Comparison of ENCODE assay signal across 17 mouse cellular contexts in the genomic region with DNA sequence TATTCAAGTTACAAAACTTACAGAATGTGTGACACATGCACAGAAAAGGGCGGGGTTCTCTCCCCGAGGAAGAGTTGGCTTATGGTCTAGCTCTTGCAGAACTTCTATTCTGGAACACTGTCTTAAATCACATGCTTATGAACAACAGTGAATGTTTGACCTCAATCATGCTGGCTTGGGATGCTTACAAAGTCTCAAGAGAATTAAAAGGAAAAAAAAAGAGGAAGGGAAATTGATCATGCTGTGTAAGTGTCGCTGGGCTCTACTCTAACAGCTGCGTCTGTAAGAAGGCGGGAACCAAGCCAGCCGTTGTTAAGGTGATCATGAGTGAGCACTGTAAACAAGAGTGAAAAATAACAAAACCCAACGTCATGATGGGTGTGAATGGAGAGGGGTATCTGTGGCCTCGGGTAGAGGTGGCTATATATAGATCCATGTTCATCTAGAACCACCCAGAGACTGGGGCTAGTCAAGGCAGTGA. TPM values are rescaled to one million over a fixed set of nuclear protein-coding genes. Genes with fewer than 3 reads are reported as not detected.
DNase-seq lines count a peak whose midpoint lies in the region; ATAC-seq and TF ChIP-seq lines count a peak whose summit lies in the region.
"Had no signal": no experiment of that assay in that cellular context is flagged by ENCODE, and none has a peak within 500 bp of the region (broad histone marks: within the 10 kb centered on the region; RNA-seq: fewer than 3 reads in every experiment).

No protein-coding gene starts in this region.

- TF ChIP-seq CTCF in C2C12 (IDR thresholded peaks at IDR 0.05; ENCODE audit: control insufficient read depth, insufficient read depth, insufficient read length) = no peak

- peaks cover 35% of the 10 kb centered on the region for H3K36me3 ChIP-seq in heart, embryonic 12.5 days
- peaks cover 15% of the 10 kb centered on the region for H3K36me3 ChIP-seq in C2C12 (ENCODE audit: control insufficient read depth, insufficient read depth)
- H3K36me3 ChIP-seq in midbrain, embryonic 13.5 days = peaks cover 12% of the 10 kb centered on the region
- H3K36me3 ChIP-seq: intestine, embryonic 15.5 days; neural tube, embryonic 15.5 days had no signal

- no peak for ATAC-seq in heart, embryonic 12.5 days (ENCODE audit: insufficient number of reproducible peaks, low FRiP score)
- ATAC-seq in activated CD4-positive, CD25-positive, alpha-beta regulatory T cell, adult 4 months = peak; percentile 57
- peak; percentile 50; the same call in 1 of the 2 replicates for ATAC-seq in megakaryocyte-erythroid progenitor cell, adult 5-6 weeks (replicated peaks; ENCODE audit: low FRiP score, low TSS enrichment, poor library complexity, severe bottlenecking)
- ATAC-seq in midbrain, embryonic 13.5 days = no peak

- H3K9ac ChIP-seq in heart, embryonic 12.5 days = no peak overlapping the region
- no peak overlapping the region for H3K9ac ChIP-seq in midbrain, embryonic 13.5 days (replicated peaks)
- H3K9ac ChIP-seq: intestine, embryonic 15.5 days; limb, embryonic 15.5 days; neural tube, embryonic 15.5 days had no signal

- H3K4me3 ChIP-seq in heart, embryonic 12.5 days = no peak overlapping the region
- H3K4me3 ChIP-seq in C2C12 (ENCODE audit: insufficient read depth, poor library complexity, severe bottlenecking) = no peak overlapping the region
- no peak overlapping the region for H3K4me3 ChIP-seq in midbrain, embryonic 13.5 days (replicated peaks)
- H3K4me3 ChIP-seq: intestine, embryonic 15.5 days; limb, embryonic 15.5 days; neural tube, embryonic 15.5 days had no signal

- no peaks in the 10 kb centered on the region for H3K27me3 ChIP-seq in heart, embryonic 12.5 days (replicated peaks)
- no peaks in the 10 kb centered on the region for H3K27me3 ChIP-seq in C2C12 (ENCODE audit: control insufficient read depth, insufficient read depth, insufficient read length)
- no peaks in the 10 kb centered on the region for H3K27me3 ChIP-seq in midbrain, embryonic 13.5 days
- H3K27me3 ChIP-seq: intestine, embryonic 15.5 days; limb, embryonic 15.5 days; neural tube, embryonic 15.5 days had no signal

- no peaks in the 10 kb centered on the region for H3K79me2 ChIP-seq in C2C12 (ENCODE audit: control insufficient read depth, insufficient read depth)

- H3ac ChIP-seq in C2C12 (ENCODE audit: control insufficient read depth, insufficient read length, low read depth) = no peak overlapping the region

- H3K9me3 ChIP-seq in heart, embryonic 12.5 days (replicated peaks) = no peaks in the 10 kb centered on the region
- H3K9me3 ChIP-seq in midbrain, embryonic 13.5 days = no peaks in the 10 kb centered on the region
- H3K9me3 ChIP-seq: intestine, embryonic 15.5 days; limb, embryonic 15.5 days; neural tube, embryonic 15.5 days had no signal

- H3K79me3 ChIP-seq in C2C12 (ENCODE audit: low read depth) = no peaks in the 10 kb centered on the region

- no peak overlapping the region for H3K27ac ChIP-seq in heart, embryonic 12.5 days (ENCODE audit: poor library complexity, severe bottlenecking)
- no peak overlapping the region for H3K27ac ChIP-seq in midbrain, embryonic 13.5 days
- H3K27ac ChIP-seq: intestine, embryonic 15.5 days; limb, embryonic 15.5 days; neural tube, embryonic 15.5 days had no signal

- peak; percentile 44 to 46 for DNase-seq in heart, postnatal 10 days
- DNase-seq in layer of hippocampus, adult 8-10 months (ENCODE audit: low spot score in 2 of 2) = no peak
- no peak for DNase-seq in cerebellum, postnatal 14 days
- DNase-seq: adrenal gland, postnatal 36 days; cerebellum, postnatal 36 days; lung, postnatal 4 days; right cerebral cortex, postnatal 4 days; thymus, adult 18-20 months had no signal

- 64% methylated on average over 8 of the region's 8 CpGs for WGBS in heart, embryonic 12.5 days
- 84% methylated on average over 8 of the region's 8 CpGs for WGBS in midbrain, embryonic 13.5 days

- peaks cover 22% of the 10 kb centered on the region for H3K4me1 ChIP-seq in heart, embryonic 12.5 days (replicated peaks)
- H3K4me1 ChIP-seq in midbrain, embryonic 13.5 days (replicated peaks) = 0 out of 2 replicates have a peak, but pooled peaks cover 3% of the 10 kb centered on the region
- H3K4me1 ChIP-seq: limb, embryonic 15.5 days; neural tube, embryonic 15.5 days had no signal

- no peak overlapping the region for H3K4me2 ChIP-seq in heart, embryonic 12.5 days
- H3K4me2 ChIP-seq in midbrain, embryonic 13.5 days (replicated peaks) = no peak overlapping the region
- H3K4me2 ChIP-seq: heart, embryonic 11.5 days; intestine, embryonic 15.5 days; limb, embryonic 15.5 days; neural tube, embryonic 15.5 days had no signal

- intact Hi-C loops in heart, postnatal 10 days (cut with DNase I) = no loop called here

TF ChIP-seq in C2C12, 6 proteins besides CTCF, POLR2A, EP300 and RAD21:
- TF ChIP-seq MAX (IDR thresholded peaks at IDR 0.05) (no peak), MYOD1 (IDR thresholded peaks at IDR 0.05; ENCODE audit: control insufficient read depth, insufficient read length, low read depth) (peak; percentile 61), USF1 (IDR thresholded peaks at IDR 0.05; ENCODE audit: low read depth) (no peak), CEBPB (IDR thresholded peaks at IDR 0.05; ENCODE audit: low read depth) (no peak)
TF ChIP-seq in C2C12: peak in this region for 1.

RNA-seq across cellular contexts. Expression of a gene that starts 39.4 kb away (rescaled TPM):
- total RNA-seq in heart, postnatal 10 days (2021) = 100 to 1,000 TPM; 165 to 171 TPM
- 127 and 133 TPM in 2 replicates for polyA plus RNA-seq in heart, embryonic 12.5 days (2016; fragmentation: Nextera tagmentation; extraction: Ambion mirVana)
- 121 TPM for polyA plus RNA-seq in C2C12 (2012; fragmentation: generic; extraction: Trizol)
- 1 to 10 TPM; 2.5 to 4.7 TPM for polyA plus RNA-seq in activated CD4-positive, CD25-positive, alpha-beta regulatory T cell, adult 4 months (2017; shearing (Covaris generic))
- total RNA-seq in megakaryocyte-erythroid progenitor cell, adult 5-6 weeks (2014; fragmentation: Nextera tagmentation) = 29.3 and 44.6 TPM in 2 replicates
- 11.2 and 17.9 TPM in 2 replicates for total RNA-seq in megakaryocyte-erythroid progenitor cell, adult 5-6 weeks (2017)
- polyA plus RNA-seq in midbrain, embryonic 13.5 days (2015; fragmentation: Nextera tagmentation; extraction: Ambion mirVana) = 133 and 137 TPM in 2 replicates
- total RNA-seq in layer of hippocampus, adult 8-10 months (2022) = 10 to 100 TPM; 55.7 to 78.1 (median 67.5) TPM

Comparison
In these comparisons a context has a peak if more than half of its experiments do, and no peak if none do; other contexts are left out.
1. DNase-seq: peak in heart, postnatal 10 days (2 of 2); none in layer of hippocampus, adult 8-10 months (0 of 2) and cerebellum, postnatal 14 days (0 of 2).
2. ATAC-seq: peak in activated CD4-positive, CD25-positive, alpha-beta regulatory T cell, adult 4 months (single experiment) and megakaryocyte-erythroid progenitor cell, adult 5-6 weeks (single experiment); none in heart, embryonic 12.5 days (single experiment) and midbrain, embryonic 13.5 days (single experiment).
3. RNA of a gene that starts 39.4 kb away (polyA plus RNA-seq): 133 to 137 TPM in midbrain, embryonic 13.5 days, 127 to 133 TPM in heart, embryonic 12.5 days and 121 TPM in C2C12 (single experiment); 2.5 to 4.7 TPM in activated CD4-positive, CD25-positive, alpha-beta regulatory T cell, adult 4 months; every median in the first group is over 10 times any median in the second.